Comparison of ENCODE assay signal across 11 mouse cellular contexts in the genomic region with DNA sequence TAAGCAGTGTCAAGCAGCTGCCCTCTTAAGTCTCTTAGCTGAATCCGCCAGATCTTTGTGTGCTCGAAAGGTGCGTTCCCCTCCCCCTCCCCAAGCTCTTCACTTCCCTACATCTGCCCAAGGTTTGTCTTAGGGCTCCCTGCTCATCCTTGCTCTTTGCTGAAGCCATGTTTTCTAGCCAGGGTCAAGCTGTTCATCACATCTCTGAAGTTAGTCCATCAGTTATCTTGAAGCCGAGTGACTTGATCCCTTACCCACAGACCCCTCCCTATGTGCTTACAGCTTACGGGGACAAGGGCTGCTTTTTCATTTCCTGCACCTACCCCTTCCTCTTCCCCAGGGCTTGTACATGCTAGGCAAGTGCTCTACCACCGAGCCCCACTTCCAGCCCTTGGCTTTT. TPM values are rescaled to one million over a fixed set of nuclear protein-coding genes. Genes with fewer than 3 reads are reported as not detected.
DNase-seq lines count a peak whose midpoint lies in the region; ATAC-seq and TF ChIP-seq lines count a peak whose summit lies in the region.
"Had no signal": no experiment of that assay in that cellular context is flagged by ENCODE, and none has a peak within 500 bp of the region (broad histone marks: within the 10 kb centered on the region; RNA-seq: fewer than 3 reads in every experiment).

No protein-coding gene starts in this region.

- H3K4me2 ChIP-seq in hindbrain, embryonic 13.5 days = peak overlapping the region; percentile 51

- H3K4me1 ChIP-seq in cerebellum, adult 2 months (ENCODE audit: control insufficient read depth, insufficient read depth, low read length) = peaks cover 4% of the 10 kb centered on the region
- peaks cover 19% of the 10 kb centered on the region for H3K4me1 ChIP-seq in hindbrain, embryonic 13.5 days (replicated peaks)

- no peak for TF ChIP-seq CTCF in cerebellum, adult 2 months (IDR thresholded peaks at IDR 0.05; ENCODE audit: borderline replicate concordance, insufficient read depth, low read depth, low read length)

- WGBS in cerebellum, adult 2 months = 30% methylated on average over 6 of the region's 6 CpGs
- 31% methylated on average over 6 of the region's 6 CpGs for WGBS in hindbrain, embryonic 13.5 days

- peak overlapping the region; percentile 59 for H3K9ac ChIP-seq in hindbrain, embryonic 13.5 days

- no peaks in the 10 kb centered on the region for H3K9me3 ChIP-seq in hindbrain, embryonic 13.5 days

- H3K4me3 ChIP-seq in cerebellum, adult 2 months (replicated peaks; ENCODE audit: insufficient read depth, low read depth, low read length) = peak overlapping the region; percentile 45
- peak overlapping the region; percentile 23 for H3K4me3 ChIP-seq in hindbrain, embryonic 13.5 days

- no peak overlapping the region for H3K27ac ChIP-seq in cerebellum, adult 2 months (ENCODE audit: insufficient read depth, low read length)
- H3K27ac ChIP-seq in hindbrain, embryonic 13.5 days = peak overlapping the region; percentile 76

- no peaks in the 10 kb centered on the region for H3K27me3 ChIP-seq in cerebellum, adult 2 months (ENCODE audit: control insufficient read depth, insufficient read depth, low read length)
- no peaks in the 10 kb centered on the region for H3K27me3 ChIP-seq in hindbrain, embryonic 13.5 days

- no peak for TF ChIP-seq POLR2A in cerebellum, adult 2 months (IDR thresholded peaks at IDR 0.05; ENCODE audit: borderline replicate concordance, insufficient read depth, low read length)

- peak; percentile 72 for ATAC-seq in hindbrain, embryonic 13.5 days (ENCODE audit: low FRiP score)
- ATAC-seq in megakaryocyte-erythroid progenitor cell, adult 5-6 weeks (replicated peaks; ENCODE audit: low FRiP score, low TSS enrichment, poor library complexity, severe bottlenecking) = no peak

- H3K36me3 ChIP-seq in hindbrain, embryonic 13.5 days = no peaks in the 10 kb centered on the region

- no peak for DNase-seq in cerebellum, adult 2 months
- DNase-seq in cerebellum, adult 11 months = no peak
- DNase-seq in CD4-positive, CD25-positive, alpha-beta regulatory T cell, adult 2 months (ENCODE audit: low read depth, low spot score) = peak; percentile 38
- DNase-seq in retina, embryonic 14.5 days (ENCODE audit: low spot score) = peak; percentile 20
- no peak for DNase-seq in layer of hippocampus, postnatal 10 days (ENCODE audit: low spot score in 2 of 2)
- no peak for DNase-seq in adrenal gland, adult 2 months

RNA-seq across cellular contexts. Expression of gene Gm9857, which starts 21.4 kb away (rescaled TPM):
- 0.88 and 1.0 TPM in 2 replicates for polyA plus RNA-seq in cerebellum, adult 2 months (2012; rRNA removed)
- polyA plus RNA-seq in hindbrain, embryonic 13.5 days (2015; fragmentation: Nextera tagmentation; extraction: Ambion mirVana) = not detected in 2 replicates
- not detected for total RNA-seq in layer of hippocampus, postnatal 10 days (2021)
- not detected in 2 replicates for total RNA-seq in megakaryocyte-erythroid progenitor cell, adult 5-6 weeks (2014; fragmentation: Nextera tagmentation)
- total RNA-seq in megakaryocyte-erythroid progenitor cell, adult 5-6 weeks (2017) = not detected in 2 replicates
- total RNA-seq in adrenal gland, adult 2 months (2021) = not detected
- polyA plus RNA-seq in adrenal gland, adult 2 months (2012; rRNA removed) = not detected in 2 replicates
- total RNA-seq: gastrocnemius, postnatal 4 days; left cerebral cortex, adult 18-20 months had no signal
- polyA plus RNA-seq: embryonic facial prominence, embryonic 14.5 days had no signal

RNA-seq across cellular contexts. Expression of gene Henmt1, which starts 22.0 kb away (rescaled TPM):
- 1.0 and 1.3 TPM in 2 replicates for polyA plus RNA-seq in cerebellum, adult 2 months (2012; rRNA removed)
- 1.4 and 2.4 TPM in 2 replicates for polyA plus RNA-seq in hindbrain, embryonic 13.5 days (2015; fragmentation: Nextera tagmentation; extraction: Ambion mirVana)
- 1 to 10 TPM; 1.8 to 2.7 TPM for total RNA-seq in layer of hippocampus, postnatal 10 days (2021)
- total RNA-seq in megakaryocyte-erythroid progenitor cell, adult 5-6 weeks (2014; fragmentation: Nextera tagmentation) = not detected in 2 replicates
- not detected in 2 replicates for total RNA-seq in megakaryocyte-erythroid progenitor cell, adult 5-6 weeks (2017)
- not detected for total RNA-seq in adrenal gland, adult 2 months (2021)
- not detected in 2 replicates for polyA plus RNA-seq in adrenal gland, adult 2 months (2012; rRNA removed)
- total RNA-seq: gastrocnemius, postnatal 4 days had no signal

RNA-seq across cellular contexts. Expression of gene Prpf38b, which starts 50.1 kb away (rescaled TPM):
- 119 and 121 TPM in 2 replicates for polyA plus RNA-seq in cerebellum, adult 2 months (2012; rRNA removed)
- 67.6 and 70.4 TPM in 2 replicates for polyA plus RNA-seq in hindbrain, embryonic 13.5 days (2015; fragmentation: Nextera tagmentation; extraction: Ambion mirVana)
- 10 to 100 TPM; 49.6 to 58.4 TPM for total RNA-seq in layer of hippocampus, postnatal 10 days (2021)
- 138 and 220 TPM in 2 replicates for total RNA-seq in megakaryocyte-erythroid progenitor cell, adult 5-6 weeks (2014; fragmentation: Nextera tagmentation)
- 307 and 371 TPM in 2 replicates for total RNA-seq in megakaryocyte-erythroid progenitor cell, adult 5-6 weeks (2017)
- 10 to 100 TPM; 39.8 to 77.9 TPM for total RNA-seq in adrenal gland, adult 2 months (2021)
- polyA plus RNA-seq in adrenal gland, adult 2 months (2012; rRNA removed) = 108 and 117 TPM in 2 replicates

Comparison
In these comparisons a context has a peak if more than half of its experiments do, and no peak if none do; other contexts are left out.
1. DNase-seq: peak in CD4-positive, CD25-positive, alpha-beta regulatory T cell, adult 2 months (single experiment) and retina, embryonic 14.5 days (single experiment); none in cerebellum, adult 2 months (0 of 2), cerebellum, adult 11 months (single experiment), layer of hippocampus, postnatal 10 days (0 of 2) and adrenal gland, adult 2 months (single experiment).